Mouse (Mus musculus): ENCODE results near the gene Wdtc1. TPM values are rescaled to one million over a fixed set of nuclear protein-coding genes. Genes with fewer than 3 reads are reported as not detected.
A peak's percentile ranks its signal among the peaks of the same experiment; 100 is the strongest.

Wdtc1 gene
- total RNA-seq (2021), result 10 to 100 TPM; 81.2 to 82.7 TPM

GRCm38 (mm10) chr4:133353367-133354365 is at the start of gene Wdtc1:
TSS of gene Wdtc1 (minus strand) at chr4:133353481.
- intact Hi-C loops (cut with DNase I), result no loop called here
- DNase-seq (ENCODE audit: low spot score), result no peak

- intact Hi-C loops (cut with DNase I), result no loop called here
Measured at GRCm38 (mm10) chr4:133402011-133402410, 48.7 kb upstream of the Wdtc1 start.

GRCm38 (mm10) chr4:133400098-133400497 is 46.8 kb upstream of the Wdtc1 start:
- DNase-seq (ENCODE audit: low spot score), result no peak
- intact Hi-C loops (cut with DNase I), result no loop called here

More at GRCm38 (mm10) chr4:133402011-133402410, 48.7 kb upstream of the Wdtc1 start:
- DNase-seq (ENCODE audit: low spot score), result no peak

- DNase-seq (ENCODE audit: low spot score), result no peak
- intact Hi-C loops (cut with DNase I), result no loop called here
Measured at GRCm38 (mm10) chr4:133399509-133399908, 46.2 kb upstream of the Wdtc1 start.

- no peak for DNase-seq (ENCODE audit: low spot score)
- intact Hi-C loops (cut with DNase I), result no loop called here
Measured at GRCm38 (mm10) chr4:133398619-133399018, 45.3 kb upstream of the Wdtc1 start.

GRCm38 (mm10) chr4:133397961-133398360 is 44.7 kb upstream of the Wdtc1 start:
- intact Hi-C loops (cut with DNase I), result no loop called here
- no peak for DNase-seq (ENCODE audit: low spot score)

- DNase-seq (ENCODE audit: low spot score), result no peak
- intact Hi-C loops (cut with DNase I), result no loop called here
Measured at GRCm38 (mm10) chr4:133397299-133397698, 44.0 kb upstream of the Wdtc1 start.

- intact Hi-C loops (cut with DNase I), result no loop called here
- no peak for DNase-seq (ENCODE audit: low spot score)
Measured at GRCm38 (mm10) chr4:133396079-133396478, 42.8 kb upstream of the Wdtc1 start.

- DNase-seq (ENCODE audit: low spot score), result no peak
- intact Hi-C loops (cut with DNase I), result no loop called here
Measured at GRCm38 (mm10) chr4:133394981-133395573, 41.8 kb upstream of the Wdtc1 start.

GRCm38 (mm10) chr4:133391185-133392040 is 38.1 kb upstream of the Wdtc1 start:
- intact Hi-C loops (cut with DNase I), result no loop called here
- DNase-seq (ENCODE audit: low spot score), result no peak

GRCm38 (mm10) chr4:133390585-133390984 is 37.3 kb upstream of the Wdtc1 start:
- DNase-seq (ENCODE audit: low spot score), result no peak
- intact Hi-C loops (cut with DNase I), result no loop called here

- DNase-seq (ENCODE audit: low spot score), result no peak
- intact Hi-C loops (cut with DNase I), result no loop called here
Measured at GRCm38 (mm10) chr4:133390042-133390441, 36.8 kb upstream of the Wdtc1 start.

GRCm38 (mm10) chr4:133388781-133389552 is 35.7 kb upstream of the Wdtc1 start:
- peak; percentile 45 for DNase-seq (ENCODE audit: low spot score)
- intact Hi-C loops (cut with DNase I), result no loop called here

GRCm38 (mm10) chr4:133387053-133387452 is 33.8 kb upstream of the Wdtc1 start:
- intact Hi-C loops (cut with DNase I), result no loop called here
- no peak for DNase-seq (ENCODE audit: low spot score)

GRCm38 (mm10) chr4:133386061-133386797 is 32.9 kb upstream of the Wdtc1 start:
- no peak for DNase-seq (ENCODE audit: low spot score)
- intact Hi-C loops (cut with DNase I), result no loop called here

- intact Hi-C loops (cut with DNase I), result no loop called here
- no peak for DNase-seq (ENCODE audit: low spot score)
Measured at GRCm38 (mm10) chr4:133381141-133381540, 27.9 kb upstream of the Wdtc1 start.

GRCm38 (mm10) chr4:133380532-133380931 is 27.3 kb upstream of the Wdtc1 start:
- intact Hi-C loops (cut with DNase I), result no loop called here
- no peak for DNase-seq (ENCODE audit: low spot score)

GRCm38 (mm10) chr4:133379861-133380260 is 26.6 kb upstream of the Wdtc1 start:
- no peak for DNase-seq (ENCODE audit: low spot score)
- intact Hi-C loops (cut with DNase I), result no loop called here

GRCm38 (mm10) chr4:133379046-133379347 is 25.7 kb upstream of the Wdtc1 start:
- no peak for DNase-seq (ENCODE audit: low spot score)
- intact Hi-C loops (cut with DNase I), result no loop called here

All from heart, postnatal 25 days (tissue).